Mouse (Mus musculus) hindbrain, embryonic 13.5 days (tissue): Measurements from ENCODE around the gene Rabl6. TPM values are rescaled to one million over a fixed set of nuclear protein-coding genes. Genes with fewer than 3 reads are reported as not detected.

ENCODE experiments used
- ATAC-seq: fragments of 200-750 bp; cut with Nextera tagmentation; 2 replicates; pipeline ENCODE4 v1.8.0; 2017; ENCODE audit warnings: moderate TSS enrichment; ENCODE audit not compliant: low FRiP score
- H3K27ac ChIP-seq: fragments of 300-500 bp; sonication (generic); 2 replicates; pipeline ENCODE4 v1.5.1; 2015; ENCODE audit warnings: inconsistent platforms, mild to moderate bottlenecking, moderate library complexity
- H3K27me3 ChIP-seq: fragments of 300-500 bp; sonication (generic); 2 replicates; pipeline ENCODE4 v1.6.1; 2015; ENCODE audit warnings: mild to moderate bottlenecking, inconsistent platforms
- H3K36me3 ChIP-seq: fragments of 300-500 bp; sonication (generic); 2 replicates; pipeline ENCODE4 v1.6.1; 2015; ENCODE audit warnings: mild to moderate bottlenecking, inconsistent platforms
- H3K4me1 ChIP-seq: fragments of 300-500 bp; sonication (generic); replicated peaks from 2 replicates; pipeline ENCODE4 v1.6.1; 2015; ENCODE audit warnings: inconsistent platforms
- H3K4me2 ChIP-seq: fragments of 300-500 bp; sonication (generic); 2 replicates; pipeline ENCODE4 v1.6.1; 2015; ENCODE audit warnings: inconsistent platforms, mild to moderate bottlenecking, moderate library complexity
- H3K4me3 ChIP-seq: fragments of 300-500 bp; sonication (generic); 2 replicates; pipeline ENCODE4 v1.5.1; 2015; ENCODE audit warnings: mild to moderate bottlenecking, inconsistent platforms
- H3K9ac ChIP-seq: fragments of 300-500 bp; sonication (generic); 2 replicates; pipeline ENCODE4 v1.6.1; 2015; ENCODE audit warnings: mild to moderate bottlenecking, inconsistent platforms
- H3K9me3 ChIP-seq: fragments of 300-500 bp; sonication (generic); 2 replicates; pipeline ENCODE4 v1.6.1; 2016; ENCODE audit warnings: inconsistent platforms
- WGBS: fragments of 180-500 bp; shearing (Covaris S2); methylation state at CpG from one replicate; pipeline ENCODE4 v1.1.7; 2015; 5-methylcytosine and 5-hydroxymethylcytosine counted together
- polyA plus RNA-seq: library from polyadenylated mRNA; unstranded; fragments of >200 nt; fragmentation: Nextera tagmentation; extraction: Ambion mirVana; gene quantifications from 2 replicates; pipeline ENCODE4 v1.2.1, GENCODE M21; 2015

Rabl6 gene
- polyA plus RNA-seq, 1 experiment from 2014 or later = 75.5 TPM

GRCm38 (mm10) chr2:25578796-25579736, 29.3 kb downstream of the Rabl6 start:
- Histone ChIP-seq H3K27ac (no peak overlapping the region), H3K9ac (0 out of 2 replicates have a peak overlapping the region, but pooled peaks have one; percentile 39), H3K9me3 (no peaks in the 10 kb centered on the region), H3K4me1 (peaks cover 81% of the 10 kb centered on the region), H3K4me2 (peak overlapping the region; percentile 37), H3K36me3 (peaks cover 11% of the 10 kb centered on the region), H3K27me3 (peaks cover 55% of the 10 kb centered on the region), H3K4me3 (peak overlapping the region; percentile 27)
- ATAC-seq = no peak
- 5% methylated on average over 75 of the region's 77 CpGs for WGBS

GRCm38 (mm10) chr2:25577951-25578795, 30.1 kb downstream of the Rabl6 start:
- Histone ChIP-seq H3K9me3 (no peaks in the 10 kb centered on the region), H3K9ac (peak overlapping the region; percentile 55; the same call in 1 of the 2 replicates), H3K27ac (no peak overlapping the region), H3K27me3 (peaks cover 55% of the 10 kb centered on the region), H3K36me3 (peaks cover 3% of the 10 kb centered on the region), H3K4me2 (peak overlapping the region; percentile 40), H3K4me1 (peaks cover 82% of the 10 kb centered on the region), H3K4me3 (peak overlapping the region; percentile 27)
- 6% methylated on average over 71 of the region's 75 CpGs for WGBS
- no peak for ATAC-seq

GRCm38 (mm10) chr2:25576965-25577891, 31.1 kb downstream of the Rabl6 start:
- 15% methylated on average over 92 of the region's 92 CpGs for whole genome bisulfite sequencing
- Histone ChIP-seq H3K27ac (no peak overlapping the region), H3K4me1 (peaks cover 79% of the 10 kb centered on the region), H3K27me3 (peaks cover 55% of the 10 kb centered on the region), H3K4me2 (peak overlapping the region; percentile 40), H3K9me3 (no peaks in the 10 kb centered on the region), H3K9ac (peak overlapping the region; percentile 55; the same call in 1 of the 2 replicates), H3K4me3 (peak overlapping the region; percentile 27), H3K36me3 (no peaks in the 10 kb centered on the region; the same call in 1 of the 2 replicates)
- ATAC-seq = no peak

GRCm38 (mm10) chr2:25576028-25576850, 32.1 kb downstream of the Rabl6 start:
- 73% methylated on average over 16 of the region's 16 CpGs for WGBS
- Histone ChIP-seq H3K4me2 (peak overlapping the region; percentile 96), H3K9me3 (no peaks in the 10 kb centered on the region), H3K36me3 (peaks cover 9% of the 10 kb centered on the region), H3K9ac (peak overlapping the region; percentile 81; the same call in 1 of the 2 replicates), H3K27me3 (peaks cover 55% of the 10 kb centered on the region), H3K27ac (no peak overlapping the region), H3K4me3 (no peak overlapping the region), H3K4me1 (peaks cover 71% of the 10 kb centered on the region)
- ATAC-seq = no peak

- Histone ChIP-seq H3K4me3 (peak overlapping the region; percentile 64), H3K27me3 (peaks cover 50% of the 10 kb centered on the region), H3K9me3 (no peaks in the 10 kb centered on the region), H3K9ac (peak overlapping the region; percentile 81), H3K4me2 (peak overlapping the region; percentile 96), H3K27ac (peak overlapping the region; percentile 91), H3K4me1 (peaks cover 64% of the 10 kb centered on the region), H3K36me3 (peaks cover 15% of the 10 kb centered on the region)
- ATAC-seq = no peak
- 10% methylated on average over 21 of the region's 21 CpGs for WGBS
Observed at GRCm38 (mm10) chr2:25575432-25576027, 32.8 kb downstream of the Rabl6 start.

- WGBS = under 1% methylated on average over 44 of the region's 45 CpGs
- peak within 1 kb of the TSS; percentile 81 for H3K9ac ChIP-seq
- H3K4me3 ChIP-seq = peak within 1 kb of the TSS; percentile 64
- peaks cover 18% of the 10 kb centered on the region for H3K36me3 ChIP-seq
- peak within 1 kb of the TSS; percentile 96 for H3K4me2 ChIP-seq
- peak within 1 kb of the TSS; percentile 91 for H3K27ac ChIP-seq
- ATAC-seq = peak; percentile 97
- H3K9me3 ChIP-seq = no peaks in the 10 kb centered on the region
- peaks cover 43% of the 10 kb centered on the region for H3K27me3 ChIP-seq
- peaks cover 57% of the 10 kb centered on the region for H3K4me1 ChIP-seq
Observed at GRCm38 (mm10) chr2:25574579-25575431, 33.5 kb downstream of the Rabl6 start, which contains the start of the genes Mamdc4 and Phpt1. Gene Mamdc4, minus strand, starts transcription at chr2:25574845. Gene Phpt1, minus strand, starts transcription at chr2:25575224.

- ATAC-seq = peak; percentile 9
- Histone ChIP-seq H3K4me2 (peak overlapping the region; percentile 96), H3K27me3 (peaks cover 37% of the 10 kb centered on the region), H3K27ac (peak overlapping the region; percentile 91), H3K9ac (peak overlapping the region; percentile 81), H3K36me3 (peaks cover 24% of the 10 kb centered on the region), H3K4me3 (peak overlapping the region; percentile 64), H3K4me1 (peaks cover 50% of the 10 kb centered on the region), H3K9me3 (no peaks in the 10 kb centered on the region)
- WGBS = 22% methylated on average over 11 of the region's 11 CpGs
Observed at GRCm38 (mm10) chr2:25574136-25574535, 34.2 kb downstream of the Rabl6 start.

- Histone ChIP-seq H3K4me3 (no peak overlapping the region), H3K4me2 (peak overlapping the region; percentile 96), H3K36me3 (peaks cover 35% of the 10 kb centered on the region), H3K9me3 (no peaks in the 10 kb centered on the region), H3K27ac (no peak overlapping the region), H3K4me1 (peaks cover 40% of the 10 kb centered on the region), H3K9ac (peak overlapping the region; percentile 81; the same call in 1 of the 2 replicates), H3K27me3 (peaks cover 26% of the 10 kb centered on the region)
- WGBS = 96% methylated on average over 2 of the region's 2 CpGs
- ATAC-seq = no peak
Observed at GRCm38 (mm10) chr2:25573068-25573467, 35.3 kb downstream of the Rabl6 start.

- WGBS = 90% methylated on average over 4 of the region's 4 CpGs
- no peak overlapping the region for H3K4me2 ChIP-seq
- ATAC-seq = no peak
- no peaks in the 10 kb centered on the region for H3K9me3 ChIP-seq
- no peak overlapping the region for H3K27ac ChIP-seq
- peaks cover 28% of the 10 kb centered on the region for H3K4me1 ChIP-seq
- no peak overlapping the region for H3K4me3 ChIP-seq
- peaks cover 53% of the 10 kb centered on the region for H3K36me3 ChIP-seq
- 0 out of 2 replicates have a peak overlapping the region, but pooled peaks have one; percentile 29 for H3K9ac ChIP-seq
- H3K27me3 ChIP-seq = peaks cover 7% of the 10 kb centered on the region
Observed at GRCm38 (mm10) chr2:25571221-25571620, 37.1 kb downstream of the Rabl6 start.
